Mouse (Mus musculus) liver, embryonic 15.5 days (tissue): ENCODE results near the gene Patl2. TPM values are rescaled to one million over a fixed set of nuclear protein-coding genes. Genes with fewer than 3 reads are reported as not detected.

Experiments used
- ATAC-seq: fragments of 200-750 bp; cut with Nextera tagmentation; 2 replicates; pipeline ENCODE4 v1.8.0; 2017; ENCODE audit warnings: moderate number of reproducible peaks, mild to moderate bottlenecking, moderate library complexity; ENCODE audit not compliant: insufficient read depth
- H3K27ac ChIP-seq: fragments of 300-500 bp; sonication (generic); replicated peaks from 2 replicates; pipeline ENCODE4 v1.5.1; 2015; ENCODE audit warnings: mild to moderate bottlenecking, inconsistent platforms
- H3K27me3 ChIP-seq: fragments of 300-500 bp; sonication (generic); 2 replicates; pipeline ENCODE4 v1.6.1; 2015; ENCODE audit warnings: mild to moderate bottlenecking, inconsistent platforms
- H3K36me3 ChIP-seq: fragments of 300-500 bp; sonication (generic); replicated peaks from 2 replicates; pipeline ENCODE4 v1.6.1; 2015; ENCODE audit warnings: moderate library complexity, mild to moderate bottlenecking, inconsistent platforms
- H3K4me1 ChIP-seq: fragments of 300-500 bp; sonication (generic); replicated peaks from 2 replicates; pipeline ENCODE4 v1.6.1; 2015; ENCODE audit warnings: inconsistent platforms
- H3K4me2 ChIP-seq: fragments of 300-500 bp; sonication (generic); 2 replicates; pipeline ENCODE4 v1.6.1; 2015; ENCODE audit warnings: moderate library complexity, mild to moderate bottlenecking, inconsistent platforms
- H3K4me3 ChIP-seq: fragments of 300-500 bp; sonication (generic); replicated peaks from 2 replicates; pipeline ENCODE4 v1.5.1; 2015; ENCODE audit warnings: mild to moderate bottlenecking, inconsistent platforms
- H3K9ac ChIP-seq: fragments of 300-500 bp; sonication (generic); 2 replicates; pipeline ENCODE4 v1.6.1; 2015; ENCODE audit warnings: moderate library complexity, mild to moderate bottlenecking, inconsistent platforms
- H3K9me3 ChIP-seq: fragments of 300-500 bp; sonication (generic); replicated peaks from 2 replicates; pipeline ENCODE4 v1.6.1; 2016; ENCODE audit warnings: inconsistent platforms
- WGBS: fragments of 180-500 bp; shearing (Covaris S2); methylation state at CpG from one replicate; pipeline ENCODE4 v1.1.7; 2015; ENCODE audit warnings: mixed read lengths; ENCODE audit not compliant: insufficient replicate concordance; 5-methylcytosine and 5-hydroxymethylcytosine counted together
- polyA plus RNA-seq: library from polyadenylated mRNA; unstranded; fragments of >200 nt; fragmentation: Nextera tagmentation; extraction: Ambion mirVana; gene quantifications from 2 replicates; pipeline ENCODE4 v1.2.1, GENCODE M21; 2015

Gene Patl2
- polyA plus RNA-seq, 1 experiment from 2014 or later = 0.06 TPM

- H3K27me3 ChIP-seq = no peaks in the 10 kb centered on the region
- no peaks in the 10 kb centered on the region for H3K9me3 ChIP-seq
- no peaks in the 10 kb centered on the region for H3K36me3 ChIP-seq
- ATAC-seq = no peak
- no peak overlapping the region for H3K27ac ChIP-seq
- no peak overlapping the region for H3K9ac ChIP-seq
- 45% methylated on average over 6 of the region's 6 CpGs for WGBS
- no peak overlapping the region for H3K4me2 ChIP-seq
- no peak overlapping the region for H3K4me3 ChIP-seq
- H3K4me1 ChIP-seq = no peaks in the 10 kb centered on the region
Measured at GRCm38 (mm10) chr2:122171292-122171691, 14.7 kb downstream of the Patl2 start.

- no peak for ATAC-seq
- no peak overlapping the region for H3K9ac ChIP-seq
- H3K4me1 ChIP-seq = peaks cover 6% of the 10 kb centered on the region; the same call in 1 of the 2 replicates
- H3K9me3 ChIP-seq = no peaks in the 10 kb centered on the region
- no peaks in the 10 kb centered on the region for H3K27me3 ChIP-seq
- no peaks in the 10 kb centered on the region for H3K36me3 ChIP-seq
- no peak overlapping the region for H3K4me3 ChIP-seq
- 69% methylated on average over 11 of the region's 11 CpGs for WGBS
- H3K4me2 ChIP-seq = no peak overlapping the region
- H3K27ac ChIP-seq = no peak overlapping the region
Measured at GRCm38 (mm10) chr2:122164293-122164692, 21.7 kb downstream of the Patl2 start.

- no peak overlapping the region for H3K27ac ChIP-seq
- H3K4me3 ChIP-seq = no peak overlapping the region
- no peaks in the 10 kb centered on the region for H3K9me3 ChIP-seq
- H3K36me3 ChIP-seq = no peaks in the 10 kb centered on the region
- no peak for ATAC-seq
- H3K4me1 ChIP-seq = peaks cover 9% of the 10 kb centered on the region
- WGBS = 56% methylated on average over 13 of the region's 13 CpGs
- no peak overlapping the region for H3K9ac ChIP-seq
- H3K27me3 ChIP-seq = no peaks in the 10 kb centered on the region
- no peak overlapping the region for H3K4me2 ChIP-seq
Measured at GRCm38 (mm10) chr2:122163430-122164195, 22.4 kb downstream of the Patl2 start.

GRCm38 (mm10) chr2:122162529-122162928, 23.5 kb downstream of the Patl2 start:
- ATAC-seq = no peak
- Histone ChIP-seq H3K27ac (no peak overlapping the region), H3K27me3 (no peaks in the 10 kb centered on the region), H3K9me3 (no peaks in the 10 kb centered on the region), H3K4me1 (peaks cover 9% of the 10 kb centered on the region), H3K4me2 (no peak overlapping the region), H3K4me3 (no peak overlapping the region), H3K9ac (no peak overlapping the region), H3K36me3 (no peaks in the 10 kb centered on the region)
- 31% methylated on average over 2 of the region's 2 CpGs for WGBS

GRCm38 (mm10) chr2:122161542-122161941, 24.4 kb downstream of the Patl2 start:
- Histone ChIP-seq H3K9ac (no peak overlapping the region), H3K4me1 (peaks cover 9% of the 10 kb centered on the region), H3K27ac (no peak overlapping the region), H3K4me3 (no peak overlapping the region), H3K36me3 (no peaks in the 10 kb centered on the region), H3K4me2 (no peak overlapping the region), H3K27me3 (no peaks in the 10 kb centered on the region), H3K9me3 (no peaks in the 10 kb centered on the region)
- ATAC-seq = no peak
- 31% methylated on average over 4 of the region's 4 CpGs for WGBS

GRCm38 (mm10) chr2:122160680-122161079, 25.3 kb downstream of the Patl2 start, which contains the start of gene Trim69:
Trim69 (plus strand) TSS chr2:122160700.
- H3K4me3 ChIP-seq = no peak within 1 kb of the TSS
- peaks cover 14% of the 10 kb centered on the region for H3K4me1 ChIP-seq
- 45% methylated on average over 2 of the region's 2 CpGs for WGBS
- H3K27ac ChIP-seq = no peak within 1 kb of the TSS
- H3K4me2 ChIP-seq = no peak within 1 kb of the TSS
- H3K9me3 ChIP-seq = no peaks in the 10 kb centered on the region
- no peak within 1 kb of the TSS for H3K9ac ChIP-seq
- H3K36me3 ChIP-seq = no peaks in the 10 kb centered on the region
- H3K27me3 ChIP-seq = no peaks in the 10 kb centered on the region
- ATAC-seq = no peak

- H3K27ac ChIP-seq = no peak overlapping the region
- no peak for ATAC-seq
Measured at GRCm38 (mm10) chr2:122159667-122160066, 26.3 kb downstream of the Patl2 start.

GRCm38 (mm10) chr2:122158362-122158802, 27.6 kb downstream of the Patl2 start:
- H3K4me1 ChIP-seq = peaks cover 27% of the 10 kb centered on the region
- H3K9me3 ChIP-seq = no peaks in the 10 kb centered on the region
- H3K4me2 ChIP-seq = no peak overlapping the region
- H3K9ac ChIP-seq = no peak overlapping the region
- no peaks in the 10 kb centered on the region for H3K27me3 ChIP-seq
- WGBS = 51% methylated on average over 6 of the region's 6 CpGs
- no peak overlapping the region; the same call in 1 of the 2 replicates for H3K27ac ChIP-seq
- no peak overlapping the region for H3K4me3 ChIP-seq
- ATAC-seq = no peak
- H3K36me3 ChIP-seq = peaks cover 7% of the 10 kb centered on the region

More at GRCm38 (mm10) chr2:122159667-122160066, 26.3 kb downstream of the Patl2 start:
- Histone ChIP-seq H3K4me3 (no peak overlapping the region), H3K4me2 (no peak overlapping the region), H3K9ac (no peak overlapping the region), H3K9me3 (no peaks in the 10 kb centered on the region), H3K36me3 (no peaks in the 10 kb centered on the region), H3K4me1 (peaks cover 23% of the 10 kb centered on the region), H3K27me3 (no peaks in the 10 kb centered on the region)
- WGBS = 66% methylated on average over 6 of the region's 6 CpGs

- H3K4me2 ChIP-seq = no peak overlapping the region
- no peak for ATAC-seq
- H3K9me3 ChIP-seq = no peaks in the 10 kb centered on the region
- H3K9ac ChIP-seq = no peak overlapping the region
- H3K4me1 ChIP-seq = peaks cover 27% of the 10 kb centered on the region
- no peaks in the 10 kb centered on the region for H3K27me3 ChIP-seq
- no peak overlapping the region for H3K4me3 ChIP-seq
- no peak overlapping the region for H3K27ac ChIP-seq
- peaks cover 7% of the 10 kb centered on the region for H3K36me3 ChIP-seq
Measured at GRCm38 (mm10) chr2:122157561-122157960, 28.4 kb downstream of the Patl2 start.

GRCm38 (mm10) chr2:122156051-122156700, 29.8 kb downstream of the Patl2 start:
- peak overlapping the region; percentile 6 for H3K4me2 ChIP-seq
- 43% methylated on average over 4 of the region's 4 CpGs for WGBS

GRCm38 (mm10) chr2:122155292-122155691, 30.7 kb downstream of the Patl2 start:
- H3K9me3 ChIP-seq = no peaks in the 10 kb centered on the region
- no peaks in the 10 kb centered on the region for H3K27me3 ChIP-seq
- peaks cover 23% of the 10 kb centered on the region for H3K36me3 ChIP-seq
- WGBS = 60% methylated on average over 2 of the region's 2 CpGs
- H3K9ac ChIP-seq = no peak overlapping the region
- ATAC-seq = no peak
- H3K4me2 ChIP-seq = no peak overlapping the region
- H3K27ac ChIP-seq = peak overlapping the region; percentile 20; the same call in 1 of the 2 replicates
- no peak overlapping the region for H3K4me3 ChIP-seq
- H3K4me1 ChIP-seq = peaks cover 46% of the 10 kb centered on the region

More at GRCm38 (mm10) chr2:122156051-122156700, 29.8 kb downstream of the Patl2 start:
- peak; percentile 62 for ATAC-seq
- Histone ChIP-seq H3K4me1 (peaks cover 37% of the 10 kb centered on the region), H3K27ac (peak overlapping the region; percentile 61), H3K9ac (no peak overlapping the region), H3K9me3 (no peaks in the 10 kb centered on the region), H3K36me3 (peaks cover 17% of the 10 kb centered on the region), H3K4me3 (no peak overlapping the region), H3K27me3 (no peaks in the 10 kb centered on the region)
